Mouse (Mus musculus) embryonic fibroblast, embryonic 13.5 days (primary cell): ENCODE measurements around the gene Extl2. TPM values are rescaled to one million over a fixed set of nuclear protein-coding genes. Genes with fewer than 3 reads are reported as not detected.

Source experiments
- H3K27ac ChIP-seq: 2 replicates; pipeline ENCODE4 v1.5.1; 2012; ENCODE audit warnings: low read length, control low read depth, inconsistent platforms; ENCODE audit not compliant: insufficient read depth
- H3K4me1 ChIP-seq: 2 replicates; pipeline ENCODE4 v1.6.1; 2011; ENCODE audit warnings: low read length; ENCODE audit not compliant: control insufficient read depth, insufficient read depth
- H3K4me3 ChIP-seq: 2 replicates; pipeline ENCODE4 v1.5.1; 2011; ENCODE audit warnings: mild to moderate bottlenecking, control low read depth, low read length; ENCODE audit not compliant: insufficient read depth
- CTCF ChIP-seq: IDR thresholded peaks from 2 replicates; pipeline ENCODE4 v1.5.1; 2011; ENCODE audit warnings: mild to moderate bottlenecking, control low read depth, low read length, moderate library complexity, borderline replicate concordance; ENCODE audit not compliant: insufficient read depth
- POLR2A ChIP-seq: IDR thresholded peaks from 2 replicates; pipeline ENCODE4 v1.6.1; 2011; ENCODE audit warnings: low read depth, mild to moderate bottlenecking, control low read depth, low read length, moderate library complexity
- polyA plus RNA-seq: library from polyadenylated mRNA; stranded (reverse); fragments of >200 nt; gene quantifications from 2 replicates; pipeline ENCODE4 v1.2.4, GENCODE M21; 2011; ENCODE audit warnings: low read depth; ENCODE audit not compliant: missing spikeins, insufficient read length

Gene Extl2
- polyA plus RNA-seq, 1 experiment: 33.9 TPM

DNA sequence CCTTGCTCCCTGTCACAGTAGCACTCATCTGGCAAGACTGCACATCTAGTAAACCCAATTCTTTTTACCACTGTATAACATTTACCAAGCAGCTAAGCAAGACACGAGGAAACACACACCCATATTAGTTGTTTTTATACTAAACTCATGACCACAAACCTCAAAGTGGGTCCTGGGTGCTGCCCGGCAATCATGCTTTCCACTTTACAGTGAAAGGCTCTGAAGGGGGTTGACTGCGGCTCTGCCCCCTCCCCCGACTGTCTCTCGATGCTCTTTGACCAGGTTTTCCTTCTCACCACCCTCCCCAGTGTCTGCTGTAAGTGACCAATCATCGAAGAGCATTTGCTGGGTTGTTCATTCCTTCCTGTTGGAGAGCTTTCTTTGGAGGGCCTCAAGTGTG, 33.0 kb upstream of the Extl2 start:
- TF ChIP-seq POLR2A (no peak), CTCF (no peak)
- H3K27ac ChIP-seq: no peak overlapping the region
- no peaks in the 10 kb centered on the region for H3K4me1 ChIP-seq
- no peak overlapping the region for H3K4me3 ChIP-seq

DNA sequence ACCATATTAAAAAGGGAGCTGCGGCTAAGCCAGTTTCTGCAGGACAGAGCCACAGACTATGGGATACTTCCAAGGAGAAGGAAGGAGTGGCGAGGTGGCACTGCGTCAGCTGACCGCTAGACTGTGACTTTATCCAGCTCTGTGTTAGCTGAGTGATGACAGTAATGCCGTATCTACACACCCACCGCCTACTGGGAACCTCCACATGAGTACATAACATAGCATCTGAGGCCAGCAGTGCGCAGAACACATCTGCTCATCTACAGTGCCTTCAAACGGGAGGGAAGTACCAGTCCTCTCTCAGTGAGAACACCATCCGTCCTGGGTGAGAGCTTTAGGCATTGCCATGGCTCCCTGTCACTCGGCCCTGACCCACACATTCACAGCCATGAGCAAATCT, 32.3 kb upstream of the Extl2 start:
- H3K27ac ChIP-seq: no peak overlapping the region

DNA sequence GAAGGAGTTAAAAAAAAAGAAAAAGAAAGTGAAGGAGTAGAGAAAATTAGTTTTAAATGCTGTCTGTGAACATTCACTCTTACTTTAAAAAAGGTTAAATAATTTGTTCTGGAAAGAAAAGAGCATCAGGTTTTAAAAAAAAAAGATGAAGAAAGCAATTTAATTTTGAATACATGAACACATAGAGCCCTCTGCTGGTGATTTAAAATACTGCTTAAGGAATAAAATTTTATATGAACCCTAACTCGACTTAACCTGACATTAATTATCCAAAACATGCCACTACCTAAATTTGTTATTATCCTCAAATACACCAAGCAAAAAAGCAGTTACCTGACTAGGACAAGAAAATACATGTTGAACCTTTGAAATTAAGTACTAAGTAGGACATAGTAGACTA, 28.3 kb upstream of the Extl2 start:
- H3K4me3 ChIP-seq: no peak overlapping the region
- TF ChIP-seq CTCF (no peak), POLR2A (no peak)
- H3K27ac ChIP-seq: no peak overlapping the region
- no peaks in the 10 kb centered on the region for H3K4me1 ChIP-seq

More for the DNA sequence above, 32.3 kb upstream of the Extl2 start:
- no peaks in the 10 kb centered on the region for H3K4me1 ChIP-seq
- TF ChIP-seq POLR2A: no peak
- TF ChIP-seq CTCF: no peak
- H3K4me3 ChIP-seq: no peak overlapping the region

DNA sequence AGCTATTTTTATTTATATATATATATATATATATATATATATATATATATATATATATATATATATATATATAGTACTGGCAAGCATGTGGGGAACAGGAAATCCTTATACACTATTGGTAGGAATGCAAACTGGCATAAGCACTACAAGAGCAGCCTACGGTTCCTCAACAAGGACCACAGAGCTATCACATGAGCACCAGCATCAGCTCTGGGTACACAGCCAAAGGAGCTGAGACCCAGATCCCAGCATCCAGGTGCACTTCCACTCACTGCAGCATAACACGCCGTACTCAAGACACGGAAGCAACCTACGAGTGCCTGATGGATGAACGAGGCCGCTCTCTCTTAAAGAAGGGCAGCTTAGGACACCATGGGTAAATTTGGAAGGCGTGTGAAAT, 24.0 kb upstream of the Extl2 start:
- Histone ChIP-seq H3K27ac (no peak overlapping the region), H3K4me3 (no peak overlapping the region), H3K4me1 (no peaks in the 10 kb centered on the region; the same call in 1 of the 2 replicates)
- no peak for TF ChIP-seq CTCF
- no peak for TF ChIP-seq POLR2A

DNA sequence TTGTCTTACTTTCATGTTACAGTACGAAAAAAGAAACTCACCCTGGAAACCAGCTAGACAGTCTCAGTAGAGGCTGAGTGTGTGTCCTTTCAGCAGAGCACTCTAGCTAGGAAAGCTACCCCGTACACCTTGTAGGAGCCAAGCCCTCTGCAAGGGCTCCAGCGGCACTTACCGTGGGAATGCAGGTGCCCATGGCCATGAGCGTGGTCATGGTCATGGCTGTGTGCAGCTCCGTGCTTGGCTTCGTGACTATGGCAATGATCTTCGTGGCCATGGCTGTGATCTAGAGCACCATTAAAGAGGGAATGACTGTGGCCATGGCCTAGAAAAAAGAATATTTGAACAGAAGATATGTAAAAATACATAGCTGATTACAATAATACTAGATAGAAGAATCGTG, 22.6 kb upstream of the Extl2 start:
- H3K4me3 ChIP-seq: no peak overlapping the region
- no peaks in the 10 kb centered on the region; the same call in 1 of the 2 replicates for H3K4me1 ChIP-seq
- no peak for TF ChIP-seq CTCF
- no peak for TF ChIP-seq POLR2A
- no peak overlapping the region for H3K27ac ChIP-seq

DNA sequence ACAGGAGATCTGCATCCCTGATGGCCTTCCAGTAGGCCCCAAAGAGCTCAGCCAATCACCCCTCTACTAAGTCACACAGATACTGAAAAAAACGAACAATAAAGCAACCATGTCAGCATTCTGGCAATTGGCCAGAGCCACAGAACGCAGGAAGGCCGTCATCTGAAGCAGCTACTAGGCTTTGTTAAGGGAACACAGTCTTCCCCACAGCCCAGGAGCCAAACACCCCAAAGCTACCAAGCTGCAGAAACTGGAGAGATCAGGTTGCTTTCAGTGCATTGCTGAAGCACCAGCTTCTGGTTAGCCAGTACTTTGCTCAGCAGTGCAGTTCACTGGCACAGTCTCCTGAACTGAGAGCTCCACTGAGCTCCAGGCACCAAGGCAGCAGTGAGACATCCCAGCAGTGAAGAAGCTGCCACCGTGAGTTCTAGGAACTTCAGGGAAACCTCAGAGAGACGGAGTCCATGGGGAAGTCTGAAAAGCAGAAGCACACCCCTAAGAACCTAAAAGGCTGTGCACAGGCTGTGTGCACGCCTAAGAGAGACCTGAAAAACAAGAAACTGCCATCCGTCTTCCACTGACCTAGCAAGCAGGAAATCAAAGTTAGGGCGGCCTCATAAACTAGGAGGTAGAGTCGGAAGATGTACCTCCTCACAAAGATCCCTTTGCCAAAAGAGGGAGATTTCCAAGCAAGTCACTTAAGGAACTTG, 21.9 kb upstream of the Extl2 start:
- TF ChIP-seq CTCF (no peak), POLR2A (no peak)
- H3K4me1 ChIP-seq: no peaks in the 10 kb centered on the region; the same call in 1 of the 2 replicates
- H3K27ac ChIP-seq: no peak overlapping the region
- H3K4me3 ChIP-seq: no peak overlapping the region

DNA sequence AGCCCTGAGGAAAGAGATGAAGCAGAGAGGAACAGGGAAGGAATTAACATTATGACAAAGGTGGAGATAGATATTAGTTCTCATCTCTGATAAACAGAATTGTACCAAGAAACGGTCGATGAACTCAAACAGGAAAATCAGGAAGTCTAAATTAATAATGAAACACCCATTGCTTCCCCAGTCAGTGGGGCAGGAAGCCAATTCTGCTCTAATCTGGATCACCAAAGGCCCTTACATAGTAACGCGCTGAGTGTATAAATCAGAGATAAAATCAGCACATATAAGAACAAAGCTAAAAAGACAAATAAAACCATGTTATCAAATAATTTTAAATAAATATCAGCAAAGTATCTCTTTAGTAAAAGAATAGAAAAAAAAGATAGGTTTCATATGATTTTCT, 15.2 kb upstream of the Extl2 start:
- Histone ChIP-seq H3K4me3 (no peak overlapping the region), H3K27ac (no peak overlapping the region), H3K4me1 (no peaks in the 10 kb centered on the region)
- no peak for TF ChIP-seq POLR2A
- no peak for TF ChIP-seq CTCF

DNA sequence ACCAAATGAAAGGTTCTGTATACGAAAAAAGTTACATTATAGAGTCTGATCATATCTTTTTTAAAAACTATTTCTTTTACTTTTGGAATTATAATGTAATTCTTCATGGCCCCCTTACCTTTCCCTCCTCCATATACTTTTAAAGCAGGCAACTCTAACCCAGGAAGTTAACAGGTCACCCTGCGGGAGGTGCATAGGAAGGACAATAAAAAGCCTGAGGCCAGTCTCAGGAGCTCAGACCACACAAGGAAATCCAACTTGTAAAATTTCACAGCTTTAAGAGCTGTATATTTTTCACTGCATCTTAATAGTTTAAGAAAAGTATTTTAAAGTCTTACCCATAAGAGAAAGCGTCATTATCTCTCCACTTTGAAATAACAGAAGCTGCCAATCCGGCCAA, 14.7 kb upstream of the Extl2 start:
- no peaks in the 10 kb centered on the region for H3K4me1 ChIP-seq
- TF ChIP-seq POLR2A (no peak), CTCF (no peak)
- no peak overlapping the region for H3K4me3 ChIP-seq
- H3K27ac ChIP-seq: no peak overlapping the region

DNA sequence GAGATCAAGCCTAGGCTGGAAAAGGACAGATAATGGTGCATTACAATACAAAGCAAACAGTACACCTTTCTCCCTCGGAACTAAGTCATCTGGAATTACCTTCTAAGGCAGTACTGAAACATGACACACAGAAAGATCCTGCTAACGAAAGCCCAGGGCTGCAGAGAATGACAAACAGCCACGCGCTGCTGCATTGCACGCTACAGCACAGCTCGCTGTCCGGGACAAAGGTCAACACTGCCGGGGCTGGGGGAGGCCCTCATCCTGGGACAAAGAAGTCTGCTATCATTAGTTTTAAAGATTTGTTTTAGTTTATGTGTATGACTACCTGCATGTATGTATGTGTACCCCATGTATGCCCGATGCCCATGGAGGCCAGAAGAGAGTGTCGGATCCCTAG, 14.2 kb upstream of the Extl2 start:
- no peaks in the 10 kb centered on the region for H3K4me1 ChIP-seq
- no peak overlapping the region for H3K27ac ChIP-seq
- no peak overlapping the region for H3K4me3 ChIP-seq
- TF ChIP-seq POLR2A (no peak), CTCF (no peak)

DNA sequence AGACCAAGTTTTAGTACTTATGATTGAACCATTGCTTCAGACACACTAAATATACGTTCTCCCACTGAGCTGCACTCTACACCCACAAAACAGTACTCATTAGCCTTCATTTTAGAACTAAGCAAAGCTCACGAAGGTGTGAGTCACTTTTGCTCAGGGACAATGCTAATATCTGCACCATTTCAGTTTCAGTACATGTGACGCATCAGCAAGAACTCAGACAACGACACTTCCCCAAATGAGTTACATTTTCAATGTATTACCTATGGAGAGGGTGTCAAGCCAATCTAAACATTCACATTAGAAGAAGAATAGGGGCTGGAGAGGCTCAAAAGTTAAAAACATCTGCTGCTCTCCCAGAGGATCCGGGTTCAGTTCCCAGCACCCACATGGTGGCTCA, 10.3 kb upstream of the Extl2 start:
- H3K4me3 ChIP-seq: no peak overlapping the region
- TF ChIP-seq CTCF (no peak), POLR2A (no peak)
- H3K27ac ChIP-seq: no peak overlapping the region
- H3K4me1 ChIP-seq: no peaks in the 10 kb centered on the region
